Mouse (Mus musculus) retina, postnatal 7 days (tissue): Measurements from ENCODE around the gene Rgl3.

Source experiments
- DNase-seq: peaks from one replicate; pipeline ENCODE4 v3.0.0-alpha.2; 2012; ENCODE audit warnings: low read depth, low spot score

Rgl3 gene

GRCm38 (mm10) chr9:21983911-21984310 lies 5.3 kb downstream of the Rgl3 start:
- peak; percentile 82 for DNase-seq

GRCm38 (mm10) chr9:21978398-21979128 lies 10.7 kb downstream of the Rgl3 start:
- no peak for DNase-seq

GRCm38 (mm10) chr9:21977972-21978371 lies 11.3 kb downstream of the Rgl3 start:
- no peak for DNase-seq

- no peak for DNase-seq
Observed at GRCm38 (mm10) chr9:21977331-21977730, 11.9 kb downstream of the Rgl3 start.

GRCm38 (mm10) chr9:21976626-21977175 lies 12.5 kb downstream of the Rgl3 start:
- DNase-seq = no peak

GRCm38 (mm10) chr9:21969304-21969703 lies 19.9 kb downstream of the Rgl3 start:
- DNase-seq = no peak

GRCm38 (mm10) chr9:21968883-21969282 lies 20.4 kb downstream of the Rgl3 start:
- no peak for DNase-seq

- no peak for DNase-seq
Observed at GRCm38 (mm10) chr9:21963417-21963816, 25.8 kb downstream of the Rgl3 start, which contains the start of gene Epor. Epor (minus strand) TSS chr9:21963506.

- DNase-seq = no peak
Observed at GRCm38 (mm10) chr9:21962416-21963059, 26.7 kb downstream of the Rgl3 start.

GRCm38 (mm10) chr9:21962010-21962409 lies 27.2 kb downstream of the Rgl3 start:
- DNase-seq = no peak

GRCm38 (mm10) chr9:21961366-21961980 lies 27.8 kb downstream of the Rgl3 start:
- no peak for DNase-seq

GRCm38 (mm10) chr9:21960558-21961208 lies 28.6 kb downstream of the Rgl3 start:
- DNase-seq = no peak

- no peak for DNase-seq
Observed at GRCm38 (mm10) chr9:21960135-21960534, 29.1 kb downstream of the Rgl3 start.

GRCm38 (mm10) chr9:21959244-21959643 lies 30.0 kb downstream of the Rgl3 start:
- no peak for DNase-seq

GRCm38 (mm10) chr9:21958372-21958771 lies 30.9 kb downstream of the Rgl3 start:
- DNase-seq = no peak

- peak; percentile 97 for DNase-seq
Observed at GRCm38 (mm10) chr9:21955570-21956281, 33.5 kb downstream of the Rgl3 start, which contains the start of gene Swsap1. Swsap1 (plus strand) TSS chr9:21955755.

- no peak for DNase-seq
Observed at GRCm38 (mm10) chr9:21955225-21955569, 34.0 kb downstream of the Rgl3 start.

GRCm38 (mm10) chr9:21954635-21955034 lies 34.6 kb downstream of the Rgl3 start:
- no peak for DNase-seq

GRCm38 (mm10) chr9:21953600-21953999 lies 35.6 kb downstream of the Rgl3 start:
- no peak for DNase-seq

GRCm38 (mm10) chr9:21951977-21952376 lies 37.3 kb downstream of the Rgl3 start:
- no peak for DNase-seq

GRCm38 (mm10) chr9:21950322-21950721 lies 38.9 kb downstream of the Rgl3 start:
- DNase-seq = no peak
